Mouse (Mus musculus): Measurements from ENCODE around the gene Fkbp6. TPM values are rescaled to one million over a fixed set of nuclear protein-coding genes. Genes with fewer than 3 reads are reported as not detected.

Gene Fkbp6
- total RNA-seq, 1 experiment from 2014 or later = 0.30 TPM

- DNase-seq = no peak
Measured at GRCm38 (mm10) chr5:135274663-135275396, 75.0 kb downstream of the Fkbp6 start.

- peak; percentile 23 for DNase-seq
Measured at GRCm38 (mm10) chr5:135271563-135272165, 78.2 kb downstream of the Fkbp6 start.

- DNase-seq = no peak
Measured at GRCm38 (mm10) chr5:135270361-135270760, 79.5 kb downstream of the Fkbp6 start.

GRCm38 (mm10) chr5:135269451-135269850 is 80.4 kb downstream of the Fkbp6 start:
- peak; percentile 46 for DNase-seq

GRCm38 (mm10) chr5:135264548-135264947 is 85.3 kb downstream of the Fkbp6 start:
- DNase-seq = no peak

- peak; percentile 42 for DNase-seq
Measured at GRCm38 (mm10) chr5:135263866-135264503, 85.9 kb downstream of the Fkbp6 start.

GRCm38 (mm10) chr5:135258280-135259150 is 91.3 kb downstream of the Fkbp6 start:
- DNase-seq = no peak

- DNase-seq = no peak
Measured at GRCm38 (mm10) chr5:135257559-135257958, 92.3 kb downstream of the Fkbp6 start.

GRCm38 (mm10) chr5:135256166-135256565 is 93.7 kb downstream of the Fkbp6 start:
- DNase-seq = no peak

- no peak for DNase-seq
Measured at GRCm38 (mm10) chr5:135253741-135254401, 96.0 kb downstream of the Fkbp6 start.

- DNase-seq = peak; percentile 91
Measured at GRCm38 (mm10) chr5:135251079-135251454, 98.8 kb downstream of the Fkbp6 start, which contains the start of gene Fzd9. Gene Fzd9 (minus strand): TSS chr5:135251230.

GRCm38 (mm10) chr5:135250186-135251078 is 99.4 kb downstream of the Fkbp6 start:
- peak; percentile 29 for DNase-seq

- no peak for DNase-seq
Measured at GRCm38 (mm10) chr5:135248956-135249676, 100.7 kb downstream of the Fkbp6 start.

GRCm38 (mm10) chr5:135247337-135247736 is 102.5 kb downstream of the Fkbp6 start:
- no peak for DNase-seq

- DNase-seq = no peak
Measured at GRCm38 (mm10) chr5:135246531-135246930, 103.3 kb downstream of the Fkbp6 start.

- DNase-seq = no peak
Measured at GRCm38 (mm10) chr5:135243166-135243565, 106.7 kb downstream of the Fkbp6 start.

GRCm38 (mm10) chr5:135242608-135243007 is 107.2 kb downstream of the Fkbp6 start:
- no peak for DNase-seq

- DNase-seq = no peak
Measured at GRCm38 (mm10) chr5:135242136-135242535, 107.7 kb downstream of the Fkbp6 start.
